Mouse (Mus musculus): Measurements from ENCODE around the gene Mnt. TPM values are rescaled to one million over a fixed set of nuclear protein-coding genes. Genes with fewer than 3 reads are reported as not detected.

Gene Mnt
- polyA plus RNA-seq, 1 experiment from 2014 or later, result 3.8 TPM

DNA sequence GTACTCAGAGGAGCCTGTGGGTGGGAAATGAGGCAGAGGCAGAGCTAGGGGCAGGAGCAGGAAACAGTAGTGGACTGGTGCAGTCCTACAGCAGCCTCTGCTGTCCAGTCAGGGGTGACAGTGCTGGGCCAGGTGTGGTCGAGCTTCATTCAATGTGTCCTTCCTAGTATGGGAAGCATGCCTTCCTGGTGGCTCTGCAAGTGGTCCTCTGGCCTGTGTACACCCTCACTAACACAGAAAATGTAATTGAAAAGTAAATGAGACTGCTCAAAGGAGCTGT is 3.6 kb downstream of the Mnt start:
- peaks cover 71% of the 10 kb centered on the region for H3K4me1 ChIP-seq
- H3K9me3 ChIP-seq, result no peaks in the 10 kb centered on the region
- WGBS, result 67% methylated on average over 1 of the region's 1 CpGs
- no peaks in the 10 kb centered on the region for H3K27me3 ChIP-seq (ENCODE audit: insufficient read depth, poor library complexity, severe bottlenecking)
- H3K36me3 ChIP-seq, result 0 out of 2 replicates have a peak, but pooled peaks cover 2% of the 10 kb centered on the region
- peak; percentile 74 for DNase-seq (ENCODE audit: low spot score)
- no peak overlapping the region for H3K4me3 ChIP-seq
- peak overlapping the region; percentile 93 for H3K27ac ChIP-seq

DNA sequence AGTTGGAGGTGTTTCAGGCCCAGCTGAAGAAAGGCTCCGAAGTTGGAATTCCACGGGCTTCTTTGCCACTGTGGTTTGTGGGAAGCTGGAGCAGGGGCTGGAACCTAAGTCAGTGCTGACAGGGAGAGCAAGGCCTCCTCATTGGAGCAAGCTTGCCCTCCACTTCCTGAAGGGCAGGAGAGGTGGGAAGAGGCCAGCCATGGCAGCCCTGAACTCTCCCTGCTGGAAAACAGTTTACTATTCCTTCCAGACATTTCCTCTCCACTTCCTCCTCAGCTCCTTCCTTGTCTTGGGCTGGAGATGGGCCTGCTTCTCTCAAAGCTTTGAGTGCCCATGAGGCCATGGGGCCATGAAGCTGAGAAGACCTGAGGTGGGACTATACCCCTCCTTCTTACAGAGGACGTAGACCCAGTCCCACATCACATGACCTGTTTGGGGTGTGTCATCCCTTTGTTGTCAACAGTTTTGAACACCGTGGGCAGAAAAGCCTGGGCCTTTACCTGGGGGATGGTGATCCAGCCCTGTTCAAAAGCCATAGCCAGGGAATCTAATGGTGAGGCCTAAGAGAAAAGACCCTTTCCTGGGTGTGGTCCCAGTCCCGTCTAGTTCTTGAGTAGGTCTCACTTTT is 4.0 kb downstream of the Mnt start:
- Histone ChIP-seq H3K27ac (peak overlapping the region; percentile 93), H3K36me3 (0 out of 2 replicates have a peak, but pooled peaks cover 2% of the 10 kb centered on the region), H3K4me1 (peaks cover 71% of the 10 kb centered on the region), H3K27me3 (ENCODE audit: insufficient read depth, poor library complexity, severe bottlenecking) (no peaks in the 10 kb centered on the region), H3K9me3 (no peaks in the 10 kb centered on the region), H3K4me3 (no peak overlapping the region)
- 55% methylated on average over 5 of the region's 5 CpGs for WGBS
- DNase-seq (ENCODE audit: low spot score), result peak; percentile 71

DNA sequence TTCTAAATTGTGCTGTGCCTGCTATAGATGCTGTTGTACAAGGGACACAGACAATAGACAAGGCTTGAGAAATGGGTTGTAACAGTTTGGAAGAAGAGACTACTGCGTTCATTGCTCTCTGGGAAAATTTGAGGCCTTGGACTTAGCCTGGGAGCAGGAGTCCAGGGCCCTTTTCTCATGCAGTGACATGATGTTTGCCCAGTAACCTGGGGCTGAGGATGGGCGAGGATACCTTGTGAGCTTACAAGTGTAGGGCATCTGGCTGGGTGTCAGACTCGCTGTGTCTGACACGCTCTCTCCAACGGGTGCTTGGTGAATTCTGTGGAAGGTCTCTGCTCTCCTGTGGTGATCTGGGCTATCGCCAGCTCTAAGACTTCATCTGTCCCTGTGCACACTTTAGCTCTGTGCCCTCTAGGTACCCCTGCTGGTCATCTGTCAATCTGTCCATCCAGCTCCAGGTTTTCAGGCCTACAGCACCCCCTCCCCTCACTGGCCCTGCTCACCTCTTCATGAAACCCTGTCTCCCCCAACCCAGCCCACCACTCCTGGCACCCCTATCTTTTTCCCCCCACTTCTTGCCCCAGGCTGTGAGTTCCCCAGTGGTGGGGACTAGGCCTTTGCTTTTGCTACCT is 5.0 kb downstream of the Mnt start:
- Histone ChIP-seq H3K27ac (0 out of 2 replicates have a peak overlapping the region, but pooled peaks have one; percentile 39), H3K9me3 (no peaks in the 10 kb centered on the region), H3K4me1 (peaks cover 80% of the 10 kb centered on the region), H3K4me3 (no peak overlapping the region), H3K36me3 (0 out of 2 replicates have a peak, but pooled peaks cover 9% of the 10 kb centered on the region), H3K27me3 (ENCODE audit: insufficient read depth, poor library complexity, severe bottlenecking) (no peaks in the 10 kb centered on the region)
- peak; percentile 61 for DNase-seq (ENCODE audit: low spot score)
- 86% methylated on average over 6 of the region's 6 CpGs for WGBS

DNA sequence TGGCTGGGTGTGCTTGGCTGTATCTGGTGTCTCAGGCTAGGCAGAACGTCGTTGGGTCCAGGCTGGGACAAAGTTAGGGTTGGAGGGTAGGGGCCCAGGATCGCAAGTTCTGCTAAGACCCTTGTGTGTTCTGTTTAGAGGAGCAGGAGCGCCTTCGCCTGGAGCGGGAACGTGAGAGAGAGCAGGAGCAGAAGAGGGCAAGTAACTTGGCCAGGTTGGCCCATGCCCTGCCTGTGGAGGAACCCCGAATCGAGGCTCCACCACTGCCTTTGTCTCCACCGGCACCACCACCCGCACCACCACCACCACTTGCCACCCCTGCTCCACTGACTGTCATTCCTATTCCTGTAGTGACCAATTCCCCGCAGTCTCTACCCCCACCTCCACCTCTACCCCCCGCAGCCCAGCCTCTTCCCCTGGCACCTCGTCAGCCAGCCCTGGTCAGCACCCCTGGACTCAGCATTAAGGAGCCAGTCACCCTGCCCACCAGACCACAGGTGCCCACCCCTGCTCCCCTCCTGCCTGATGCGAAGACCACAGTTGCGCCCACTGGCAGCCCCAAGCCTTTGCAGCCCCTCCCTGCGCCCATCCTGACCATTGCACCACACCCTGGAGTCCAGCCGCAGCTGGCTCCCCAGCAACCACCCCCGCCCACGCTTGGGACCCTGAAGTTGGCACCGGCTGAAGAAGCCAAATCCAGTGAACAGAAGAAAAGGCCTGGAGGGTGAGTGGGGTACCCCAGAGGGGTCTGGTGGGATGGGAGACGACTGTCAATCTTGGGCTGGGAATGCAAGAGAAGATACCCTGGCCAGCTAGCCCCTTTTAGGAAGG is 5.7 kb downstream of the Mnt start:
- no peaks in the 10 kb centered on the region for H3K9me3 ChIP-seq
- H3K27ac ChIP-seq, result peak overlapping the region; percentile 97; the same call in 1 of the 2 replicates
- DNase-seq (ENCODE audit: low spot score), result peak; percentile 76
- 0 out of 2 replicates have a peak, but pooled peaks cover 9% of the 10 kb centered on the region for H3K36me3 ChIP-seq
- H3K27me3 ChIP-seq (ENCODE audit: insufficient read depth, poor library complexity, severe bottlenecking), result no peaks in the 10 kb centered on the region
- H3K4me1 ChIP-seq, result peaks cover 87% of the 10 kb centered on the region
- WGBS, result 87% methylated on average over 22 of the region's 22 CpGs
- H3K4me3 ChIP-seq, result no peak overlapping the region; the same call in 1 of the 2 replicates

DNA sequence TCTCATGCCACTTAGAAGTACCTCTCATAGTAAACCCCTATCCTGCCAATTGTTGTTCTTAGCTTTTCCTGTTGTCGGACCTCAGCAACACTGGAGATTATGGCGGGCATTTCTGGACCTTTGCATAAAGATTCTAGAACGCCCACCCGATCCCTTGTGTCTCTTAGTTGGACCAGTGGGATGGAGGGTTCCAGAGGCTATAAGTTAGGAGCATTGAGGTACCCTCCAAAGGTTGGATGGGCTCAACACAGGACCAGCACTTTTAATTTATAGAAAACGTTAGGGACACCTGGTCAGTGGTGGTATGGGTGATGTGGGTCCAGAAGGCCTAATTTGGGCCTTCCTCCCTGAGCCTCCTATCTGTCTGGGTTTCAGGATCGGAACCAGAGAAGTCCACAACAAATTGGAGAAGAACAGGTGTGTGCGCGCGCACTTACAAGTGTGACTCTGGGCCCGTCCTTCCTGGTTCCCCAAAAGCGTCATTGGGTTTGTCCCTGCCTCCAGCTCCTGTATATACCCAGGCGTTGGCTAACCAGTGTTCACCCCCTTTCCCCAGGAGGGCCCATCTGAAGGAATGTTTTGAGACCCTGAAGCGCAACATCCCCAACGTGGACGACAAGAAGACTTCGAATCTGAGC is 6.5 kb downstream of the Mnt start:
- H3K27me3 ChIP-seq (ENCODE audit: insufficient read depth, poor library complexity, severe bottlenecking), result no peaks in the 10 kb centered on the region
- H3K9me3 ChIP-seq, result no peaks in the 10 kb centered on the region
- 45% methylated on average over 16 of the region's 16 CpGs for WGBS
- peak overlapping the region; percentile 65 for H3K4me3 ChIP-seq
- H3K36me3 ChIP-seq, result peaks cover 13% of the 10 kb centered on the region
- peak overlapping the region; percentile 97 for H3K27ac ChIP-seq
- peaks cover 91% of the 10 kb centered on the region for H3K4me1 ChIP-seq
- peak; percentile 61 for DNase-seq (ENCODE audit: low spot score)

DNA sequence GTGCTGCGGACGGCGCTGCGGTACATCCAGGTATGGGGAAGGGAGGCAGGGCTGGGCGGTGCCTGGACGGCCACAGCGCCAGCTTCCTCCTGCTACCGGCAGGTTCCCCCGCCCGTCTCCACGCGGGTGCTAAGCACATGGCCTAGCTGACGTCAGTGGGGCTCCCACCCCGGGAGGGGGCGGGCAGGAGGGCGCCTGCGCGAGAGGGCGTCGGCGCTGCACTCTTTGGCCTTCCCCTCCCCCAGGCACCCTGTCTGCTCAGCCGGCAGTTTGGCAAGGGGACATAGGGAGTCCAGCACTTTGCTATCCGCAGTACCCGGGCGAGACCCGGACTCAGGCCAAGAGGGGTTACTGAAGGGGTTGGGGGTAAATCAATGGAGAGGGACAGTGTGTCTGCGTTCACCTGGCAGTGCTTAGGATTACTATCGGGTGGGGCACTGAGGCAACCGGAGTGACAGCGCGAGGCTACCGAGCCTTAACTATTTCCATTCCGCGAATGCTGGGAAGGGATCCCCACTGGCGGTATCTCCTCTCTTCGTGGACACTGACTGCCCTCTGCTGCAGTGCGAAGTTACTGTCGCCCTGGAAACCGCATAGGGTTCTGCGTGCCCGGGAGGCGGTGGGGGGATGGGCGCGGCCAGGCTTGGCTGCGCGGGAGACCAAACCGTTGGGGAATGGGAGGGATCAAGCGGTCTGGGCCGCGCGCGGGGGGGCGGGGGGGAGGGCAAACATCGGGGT is 7.1 kb downstream of the Mnt start:
- under 1% methylated on average over 53 of the region's 54 CpGs for WGBS
- H3K27me3 ChIP-seq (ENCODE audit: insufficient read depth, poor library complexity, severe bottlenecking), result no peaks in the 10 kb centered on the region
- peak overlapping the region; percentile 65 for H3K4me3 ChIP-seq
- peaks cover 91% of the 10 kb centered on the region for H3K4me1 ChIP-seq
- H3K36me3 ChIP-seq, result peaks cover 20% of the 10 kb centered on the region
- H3K27ac ChIP-seq, result peak overlapping the region; percentile 97
- no peaks in the 10 kb centered on the region for H3K9me3 ChIP-seq
- DNase-seq (ENCODE audit: low spot score), result peak; percentile 97

DNA sequence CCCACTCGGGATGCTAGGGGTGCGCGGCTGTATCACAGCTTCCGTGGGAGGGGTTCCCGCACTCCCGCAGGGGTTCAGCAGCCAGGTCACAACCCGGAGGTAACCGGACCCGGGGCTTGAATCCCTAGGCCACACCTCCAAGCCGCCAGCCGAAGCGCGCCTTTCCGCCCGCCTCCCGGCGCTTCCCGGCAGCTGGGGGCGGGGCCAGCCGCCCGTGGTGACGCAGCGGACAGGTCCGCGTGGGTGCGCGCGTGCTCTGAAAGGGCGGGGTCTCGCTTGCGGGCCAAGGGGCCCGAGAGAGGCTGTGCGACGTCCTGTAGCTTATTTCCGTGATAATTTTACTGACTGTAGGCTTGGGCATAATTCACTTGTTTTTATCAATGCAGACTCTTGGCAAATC is 7.7 kb downstream of the Mnt start:
- no peaks in the 10 kb centered on the region for H3K9me3 ChIP-seq
- peak overlapping the region; percentile 97 for H3K27ac ChIP-seq
- H3K4me1 ChIP-seq, result peaks cover 91% of the 10 kb centered on the region
- peak overlapping the region; percentile 65 for H3K4me3 ChIP-seq
- H3K27me3 ChIP-seq (ENCODE audit: insufficient read depth, poor library complexity, severe bottlenecking), result no peaks in the 10 kb centered on the region
- peaks cover 25% of the 10 kb centered on the region for H3K36me3 ChIP-seq
- WGBS, result 0% methylated on average over 35 of the region's 35 CpGs
- DNase-seq (ENCODE audit: low spot score), result peak; percentile 98

DNA sequence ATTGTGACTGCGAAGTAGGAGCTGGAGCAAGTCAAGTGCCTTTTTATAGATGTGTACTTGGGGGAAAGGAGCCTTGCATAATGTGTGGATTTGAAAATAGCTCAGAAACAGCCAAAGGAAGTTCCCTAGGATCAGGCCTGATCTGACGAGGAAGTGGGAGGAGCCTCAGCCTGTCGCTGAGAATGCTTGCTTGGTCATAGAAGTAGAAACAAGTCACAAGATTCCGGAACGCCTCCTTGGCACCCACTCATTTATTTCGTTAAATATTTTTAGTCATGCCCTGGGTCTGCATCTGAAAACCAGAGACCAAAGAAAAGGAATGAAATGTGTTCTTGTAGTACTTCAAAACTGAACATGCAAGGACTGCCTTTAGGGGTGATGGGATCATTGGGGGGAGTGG is 8.3 kb downstream of the Mnt start:
- DNase-seq (ENCODE audit: low spot score), result no peak
- Histone ChIP-seq H3K27me3 (ENCODE audit: insufficient read depth, poor library complexity, severe bottlenecking) (no peaks in the 10 kb centered on the region), H3K36me3 (peaks cover 31% of the 10 kb centered on the region), H3K4me3 (peak overlapping the region; percentile 65), H3K27ac (peak overlapping the region; percentile 97), H3K4me1 (peaks cover 91% of the 10 kb centered on the region), H3K9me3 (no peaks in the 10 kb centered on the region)
- 43% methylated on average over 6 of the region's 6 CpGs for WGBS

DNA sequence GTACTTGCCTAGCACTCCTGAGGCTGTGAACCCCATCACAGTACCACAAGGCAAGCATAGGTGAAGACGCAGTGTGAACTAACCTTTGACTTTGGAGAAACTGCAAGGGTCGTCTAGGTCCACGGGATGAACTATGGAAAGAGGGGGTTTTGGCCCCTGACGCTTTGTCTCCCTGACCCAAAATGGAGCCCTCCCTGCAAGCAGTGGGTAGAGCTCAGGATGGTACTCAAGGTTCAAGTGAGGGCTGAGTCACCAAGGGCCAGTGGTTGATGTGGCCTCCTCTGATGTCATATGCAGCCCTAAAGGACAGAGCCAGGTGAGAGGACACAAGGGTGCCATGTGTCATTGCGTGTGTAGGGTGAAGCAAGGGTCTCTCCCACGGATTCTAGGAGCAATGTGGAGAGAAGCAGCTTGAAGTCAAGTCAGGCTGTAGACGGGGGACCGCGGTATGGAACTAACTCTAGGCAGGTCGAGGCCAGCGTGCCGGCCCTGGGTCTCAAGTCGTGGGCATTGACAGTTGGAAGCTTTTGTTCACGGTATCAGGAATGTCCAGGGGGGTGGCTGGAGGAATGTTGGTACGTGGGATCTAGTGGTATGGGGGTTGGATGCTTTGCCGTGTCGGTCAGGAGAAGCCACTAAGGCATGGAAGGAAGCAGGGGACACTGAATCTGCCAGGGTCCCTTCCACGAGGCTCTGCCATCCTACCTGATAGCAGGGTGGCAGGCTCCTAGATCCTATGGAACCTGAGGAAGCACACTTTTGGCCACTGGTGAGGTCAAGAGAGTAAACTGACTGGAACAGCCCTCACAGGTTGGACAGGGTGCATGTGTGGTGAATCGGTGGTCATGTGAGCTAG is 9.4 kb downstream of the Mnt start:
- no peaks in the 10 kb centered on the region for H3K9me3 ChIP-seq
- no peak overlapping the region for H3K4me3 ChIP-seq
- no peak for DNase-seq (ENCODE audit: low spot score)
- peaks cover 42% of the 10 kb centered on the region for H3K36me3 ChIP-seq
- H3K27ac ChIP-seq, result peak overlapping the region; percentile 97
- H3K4me1 ChIP-seq, result peaks cover 87% of the 10 kb centered on the region
- H3K27me3 ChIP-seq (ENCODE audit: insufficient read depth, poor library complexity, severe bottlenecking), result no peaks in the 10 kb centered on the region
- 91% methylated on average over 19 of the region's 19 CpGs for WGBS

DNA sequence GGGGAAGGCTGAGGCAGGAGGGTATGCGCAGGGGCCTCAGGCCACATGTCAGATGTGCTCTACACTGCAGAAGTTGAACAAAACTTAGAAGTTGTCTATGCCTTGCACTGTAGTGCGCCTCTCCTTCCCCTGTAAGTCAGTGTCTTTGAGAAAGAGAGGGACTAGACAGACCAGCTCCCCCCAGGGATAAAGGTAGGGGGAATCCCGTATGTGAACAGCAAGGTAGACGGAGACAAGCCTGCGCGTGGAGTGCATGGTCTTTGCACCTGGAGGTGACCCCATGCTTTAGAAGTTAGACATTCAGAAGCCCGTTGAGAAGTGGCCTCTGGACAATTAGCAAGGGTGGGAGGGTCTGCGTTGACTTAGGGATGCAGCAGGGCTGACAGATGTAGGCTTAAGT is 10.0 kb downstream of the Mnt start:
- H3K9me3 ChIP-seq, result no peaks in the 10 kb centered on the region
- H3K4me1 ChIP-seq, result peaks cover 86% of the 10 kb centered on the region
- H3K27me3 ChIP-seq (ENCODE audit: insufficient read depth, poor library complexity, severe bottlenecking), result no peaks in the 10 kb centered on the region
- no peak overlapping the region for H3K4me3 ChIP-seq
- peak overlapping the region; percentile 53 for H3K27ac ChIP-seq
- H3K36me3 ChIP-seq, result peaks cover 47% of the 10 kb centered on the region
- no peak for DNase-seq (ENCODE audit: low spot score)
- WGBS, result 89% methylated on average over 8 of the region's 8 CpGs

DNA sequence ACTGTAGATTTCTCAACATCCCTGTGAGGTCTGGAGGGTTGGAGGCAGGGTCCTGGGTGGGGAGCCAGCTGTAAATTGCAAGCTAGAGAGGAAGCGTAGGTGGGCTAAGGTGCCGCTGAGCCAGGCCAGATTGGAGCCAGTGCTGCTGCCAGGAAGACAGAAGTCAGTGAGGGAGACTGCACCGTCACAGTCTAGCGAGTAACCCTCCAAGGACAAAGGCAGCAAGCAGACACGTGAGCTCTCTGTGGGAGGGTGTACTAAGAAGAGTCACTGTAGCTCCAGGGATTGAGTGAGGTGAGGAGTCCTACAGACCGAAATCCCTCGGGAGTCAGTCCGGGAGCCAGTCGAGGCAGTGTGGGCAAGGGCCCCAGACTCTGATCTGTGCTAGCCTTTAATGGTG is 10.6 kb downstream of the Mnt start:
- Histone ChIP-seq H3K27ac (peak overlapping the region; percentile 53), H3K4me3 (no peak overlapping the region), H3K9me3 (no peaks in the 10 kb centered on the region), H3K4me1 (peaks cover 79% of the 10 kb centered on the region), H3K27me3 (ENCODE audit: insufficient read depth, poor library complexity, severe bottlenecking) (no peaks in the 10 kb centered on the region), H3K36me3 (peaks cover 53% of the 10 kb centered on the region)
- WGBS, result 79% methylated on average over 9 of the region's 9 CpGs
- no peak for DNase-seq (ENCODE audit: low spot score)

Measured in heart, embryonic 10.5 days (tissue).